Mouse (Mus musculus) kidney, postnatal 10 days (tissue): ENCODE measurements around the gene Fbxo34.
"Not testable (repeated sequence)": the region's sequence is repeated elsewhere in the genome, so short reads cannot be mapped to it uniquely, and the experiment has no call there.

Experiments
- DNase-seq: peaks from one replicate; pipeline ENCODE4 v3.0.0; 2021; ENCODE audit warnings: mixed read lengths

Gene Fbxo34

GRCm38 (mm10) chr14:47450121-47450520 lies at the start of gene Fbxo34:
TSS of gene Fbxo34 (plus strand) at chr14:47450421.
- DNase-seq, result not testable (repeated sequence)

DNA sequence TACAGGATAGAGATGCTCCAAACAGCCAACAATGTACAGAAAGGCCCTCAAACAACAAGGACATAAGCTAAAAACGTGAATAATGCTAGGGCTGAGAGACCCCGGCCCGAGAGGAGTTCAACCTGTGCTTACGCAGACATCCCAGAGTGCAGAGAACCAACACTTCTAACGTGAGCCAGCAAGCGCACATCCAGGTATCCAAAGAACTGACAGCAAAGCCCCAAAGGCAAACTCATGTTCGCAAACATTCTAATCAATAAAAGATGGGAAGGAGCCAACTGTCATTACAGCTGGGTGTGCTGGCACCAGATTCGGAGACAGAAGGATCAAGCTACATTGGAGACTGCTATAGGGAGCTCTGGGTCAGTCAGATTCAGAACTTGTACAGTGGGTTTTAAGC lies 47.5 kb upstream of the Fbxo34 start:
- no peak for DNase-seq

- DNase-seq, result no peak
These were observed 44.2 kb upstream of the Fbxo34 start for GRCm38 (mm10) chr14:47406000-47406399.

GRCm38 (mm10) chr14:47417346-47417745 lies 32.9 kb upstream of the Fbxo34 start:
- DNase-seq, result no peak

- DNase-seq, result peak; percentile 95
These were observed 32.2 kb upstream of the Fbxo34 start, which contains the start of gene Dlgap5 for GRCm38 (mm10) chr14:47417775-47418665. TSS of gene Dlgap5 (minus strand) at chr14:47418407.

GRCm38 (mm10) chr14:47418666-47418991 lies 31.6 kb upstream of the Fbxo34 start:
- no peak for DNase-seq

DNA sequence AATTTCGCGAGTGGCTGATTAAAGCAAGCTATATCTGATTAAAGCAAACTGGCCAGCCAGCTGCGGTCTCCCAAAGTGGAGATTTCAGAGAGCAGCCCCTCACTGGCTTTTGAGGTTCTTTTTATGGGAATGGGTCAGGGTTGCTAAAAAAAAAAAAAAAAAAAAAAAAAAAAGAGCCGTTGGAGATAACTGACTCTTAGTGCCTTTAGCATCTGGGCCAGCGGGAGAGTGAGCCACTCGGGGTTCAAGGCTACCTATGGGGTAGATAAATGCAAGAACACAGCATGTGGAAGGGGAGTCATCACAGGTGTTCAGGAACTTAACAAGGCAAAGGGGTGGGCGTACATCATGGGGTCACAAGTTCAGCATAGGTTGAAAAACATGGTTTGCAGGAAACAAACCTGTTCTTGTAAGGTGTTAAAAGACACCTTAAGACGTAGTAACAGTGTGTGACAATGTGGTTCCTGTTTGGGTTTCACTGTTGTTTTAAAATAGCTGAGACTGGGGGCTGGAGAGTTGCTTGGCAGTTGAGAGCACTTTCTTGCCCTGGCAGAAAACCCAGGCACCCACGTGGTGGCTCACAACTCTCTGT lies 31.1 kb upstream of the Fbxo34 start:
- no peak for DNase-seq

- no peak for DNase-seq
These were observed 30.4 kb upstream of the Fbxo34 start for GRCm38 (mm10) chr14:47419723-47420276.

GRCm38 (mm10) chr14:47421606-47422005 lies 28.6 kb upstream of the Fbxo34 start:
- DNase-seq, result no peak

DNA sequence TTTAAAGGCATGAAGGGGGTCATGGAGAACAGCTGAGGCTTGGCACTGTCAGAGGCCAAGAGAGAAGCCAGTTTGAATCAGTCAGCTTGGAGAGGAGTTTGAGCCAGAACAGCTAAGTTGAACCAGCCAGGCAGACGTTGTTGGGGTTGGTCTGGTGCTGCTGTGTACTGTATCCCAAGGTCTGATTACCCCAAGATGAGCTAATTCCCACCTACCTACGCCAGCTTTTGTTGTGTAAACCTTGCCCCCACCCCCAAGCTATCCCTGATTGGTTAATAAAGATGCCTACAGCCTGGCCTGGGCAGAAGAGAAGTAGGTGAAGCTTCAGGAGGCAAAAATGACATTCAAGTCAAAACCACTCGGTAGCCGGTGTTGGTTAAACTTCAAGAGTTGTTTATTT lies 27.8 kb upstream of the Fbxo34 start:
- no peak for DNase-seq

DNA sequence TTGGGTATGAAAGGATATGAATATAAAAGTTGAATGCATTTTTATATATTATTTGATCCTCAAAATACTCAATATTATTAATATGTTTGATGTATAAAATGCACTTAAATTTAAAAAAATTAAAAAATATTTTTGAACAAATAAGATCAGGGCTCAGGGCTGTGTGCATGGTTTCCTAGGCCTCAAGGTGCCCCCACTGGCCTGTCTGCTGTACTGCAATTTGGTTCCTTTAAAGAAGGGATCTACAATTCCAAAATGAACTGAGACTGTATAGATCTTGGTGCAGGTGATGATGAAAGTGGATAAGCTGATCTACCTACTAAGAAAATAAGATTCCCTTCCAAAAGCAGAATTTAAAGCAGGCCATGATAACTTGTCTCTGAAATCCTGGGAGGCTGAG lies 17.2 kb upstream of the Fbxo34 start:
- peak; percentile 20 for DNase-seq

GRCm38 (mm10) chr14:47438947-47439346 lies 11.3 kb upstream of the Fbxo34 start:
- no peak for DNase-seq

DNA sequence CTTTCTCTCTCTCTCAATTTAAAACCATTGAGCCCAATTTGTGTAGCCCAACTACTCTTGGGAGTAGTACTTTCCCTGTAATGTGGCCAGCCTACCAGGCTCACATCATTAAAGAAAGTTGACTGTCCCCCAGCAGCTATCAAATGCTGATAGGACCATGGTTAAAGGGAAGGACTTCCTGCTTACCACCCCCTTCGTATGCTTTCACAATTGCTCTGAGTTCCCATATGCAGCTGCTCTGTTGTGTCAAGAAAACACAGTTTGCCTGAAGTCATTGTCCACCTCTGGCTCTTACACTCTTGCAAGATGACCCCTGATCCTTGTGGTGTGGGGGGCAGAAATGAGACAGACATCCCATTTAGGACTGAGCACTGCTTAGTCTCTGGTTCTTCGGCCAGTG lies 5.3 kb upstream of the Fbxo34 start:
- DNase-seq, result no peak

- no peak for DNase-seq
These were observed 4.7 kb upstream of the Fbxo34 start for GRCm38 (mm10) chr14:47445331-47446095.

- peak; percentile 72 for DNase-seq
These were observed 9.3 kb downstream of the Fbxo34 start for GRCm38 (mm10) chr14:47459556-47459955.

- DNase-seq, result no peak
These were observed 11.8 kb downstream of the Fbxo34 start for GRCm38 (mm10) chr14:47461997-47462396.

DNA sequence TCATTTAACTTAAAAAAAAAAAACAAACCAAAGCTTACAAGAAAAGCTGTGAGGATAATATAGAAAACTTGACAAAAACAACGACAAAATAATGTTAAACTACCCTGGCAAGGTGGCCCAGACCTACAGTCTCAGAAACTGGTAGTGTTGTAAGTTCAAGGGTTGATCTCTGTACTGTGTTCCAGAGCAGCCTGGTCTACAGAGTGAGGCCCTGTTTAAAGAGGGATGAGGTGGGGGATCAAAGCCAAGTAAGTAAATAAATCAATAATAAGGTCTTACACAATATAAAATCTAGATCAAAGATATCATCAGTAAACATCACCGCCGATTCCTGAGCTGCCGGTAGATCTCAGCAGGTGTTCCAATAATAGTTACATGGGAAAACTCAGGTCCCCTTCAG lies 12.2 kb downstream of the Fbxo34 start:
- no peak for DNase-seq

DNA sequence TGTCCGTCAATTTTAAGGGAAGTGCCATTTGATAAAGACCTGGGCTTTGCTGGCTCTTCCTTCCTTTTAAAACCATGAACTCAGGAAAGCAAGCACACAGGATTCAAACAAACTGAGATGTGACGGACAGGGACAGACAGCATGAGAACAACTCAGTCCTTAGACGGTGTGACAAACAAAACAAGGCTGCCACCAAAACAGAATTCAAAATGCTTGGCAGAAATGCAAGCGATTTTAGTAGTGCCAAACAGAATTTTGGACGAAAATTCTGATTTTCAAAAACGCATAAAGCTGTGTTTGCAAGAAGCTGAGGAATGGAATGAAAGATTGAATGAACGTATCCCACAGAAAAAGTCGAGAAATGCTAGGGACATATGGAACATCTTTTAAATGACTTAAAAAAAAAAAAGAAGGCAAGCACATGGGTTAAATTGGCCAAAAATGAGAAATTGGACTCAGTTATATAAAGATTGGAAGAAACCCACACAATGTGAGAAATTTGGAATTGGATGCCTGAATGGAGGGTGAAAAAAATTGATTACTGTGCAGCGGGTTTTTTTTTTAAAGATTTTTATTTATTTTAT lies 12.7 kb downstream of the Fbxo34 start:
- no peak for DNase-seq

DNA sequence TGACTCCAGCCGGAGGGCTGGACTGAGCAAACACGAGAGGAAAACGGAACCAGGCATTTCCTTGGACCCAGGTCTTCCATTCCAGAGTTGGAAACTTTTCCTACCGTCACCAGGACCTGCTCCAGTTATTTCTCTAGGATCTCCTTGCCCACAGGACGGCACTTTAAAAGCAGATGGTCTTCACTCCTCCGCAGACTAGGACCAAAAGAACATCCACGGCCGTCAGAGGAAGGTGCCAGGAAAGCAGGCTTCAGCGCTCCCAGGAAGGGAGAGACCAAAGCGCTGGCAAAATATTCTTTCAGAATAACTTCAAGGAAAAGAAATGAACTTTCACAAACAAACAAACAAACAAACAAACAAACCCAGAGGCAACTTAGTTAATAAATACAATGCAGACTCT lies 14.2 kb downstream of the Fbxo34 start:
- DNase-seq, result no peak

- DNase-seq, result no peak
These were observed 15.4 kb downstream of the Fbxo34 start for GRCm38 (mm10) chr14:47465468-47466175.

DNA sequence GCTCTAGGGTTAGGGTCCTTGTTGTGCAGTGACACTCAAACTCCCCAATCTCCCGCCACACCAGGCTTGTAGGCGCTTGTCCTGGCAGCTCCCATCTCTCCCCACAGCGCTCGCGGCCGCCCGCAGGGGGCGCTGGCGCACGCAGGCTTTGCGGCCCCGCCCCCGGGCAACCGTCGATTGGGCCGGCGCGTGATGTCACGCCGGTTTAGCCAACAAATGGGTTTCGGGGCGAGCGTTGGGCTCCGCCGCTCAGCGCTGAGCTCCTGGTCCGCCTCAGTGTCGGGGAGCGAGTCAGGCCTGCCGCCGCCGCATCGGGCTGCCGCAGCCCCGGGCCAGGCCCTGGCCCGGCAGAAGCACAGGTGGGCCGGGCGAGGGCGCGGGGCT lies 22.1 kb downstream of the Fbxo34 start:
- peak; percentile 97 for DNase-seq
